20 mouse cellular contexts compared by ENCODE assay signal in the genomic region with DNA sequence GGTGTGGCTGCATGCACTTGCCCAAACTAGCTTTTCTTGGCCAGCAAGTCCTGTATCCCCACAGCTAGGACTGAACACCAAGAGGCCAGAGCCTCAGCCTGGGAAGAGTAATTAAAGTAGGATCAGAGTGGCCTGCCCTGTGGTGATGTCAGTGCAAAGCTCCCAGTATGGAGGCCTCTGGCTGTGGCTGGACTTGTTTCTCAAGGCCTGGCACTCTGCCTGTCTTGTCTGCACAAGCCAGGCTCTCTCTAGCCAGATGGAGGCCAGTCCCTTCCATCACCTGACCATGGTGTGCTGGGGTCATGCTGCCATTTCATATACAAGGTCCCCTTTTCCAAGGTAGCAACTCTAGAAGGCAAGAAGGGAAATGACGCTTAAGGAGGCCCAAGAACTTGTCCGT. TPM values are rescaled to one million over a fixed set of nuclear protein-coding genes. Genes with fewer than 3 reads are reported as not detected.
DNase-seq lines count a peak whose midpoint lies in the region; ATAC-seq and TF ChIP-seq lines count a peak whose summit lies in the region.
"Had no signal": no experiment of that assay in that cellular context is flagged by ENCODE, and none has a peak within 500 bp of the region (broad histone marks: within the 10 kb centered on the region; RNA-seq: fewer than 3 reads in every experiment).

No protein-coding gene starts in this region.

- H3K36me3 ChIP-seq in midbrain, postnatal 0 days (ENCODE audit: insufficient read depth, low read length) = no peaks in the 10 kb centered on the region
- no peaks in the 10 kb centered on the region for H3K36me3 ChIP-seq in midbrain, embryonic 13.5 days
- H3K36me3 ChIP-seq: heart, embryonic 13.5 days; limb, embryonic 15.5 days; neural tube, embryonic 15.5 days had no signal

- no peak overlapping the region for H3K4me2 ChIP-seq in midbrain, postnatal 0 days (ENCODE audit: low read depth, low read length, poor library complexity, severe bottlenecking)
- H3K4me2 ChIP-seq in midbrain, embryonic 13.5 days (replicated peaks) = no peak overlapping the region
- H3K4me2 ChIP-seq: heart, embryonic 13.5 days; limb, embryonic 15.5 days; neural tube, embryonic 15.5 days had no signal

- no peak for ATAC-seq in midbrain, postnatal 0 days (ENCODE audit: low FRiP score)
- no peak for ATAC-seq in midbrain, embryonic 13.5 days

- no peaks in the 10 kb centered on the region for H3K4me1 ChIP-seq in midbrain, postnatal 0 days (ENCODE audit: insufficient read depth, low read length)
- no peaks in the 10 kb centered on the region for H3K4me1 ChIP-seq in midbrain, embryonic 13.5 days (replicated peaks)
- H3K4me1 ChIP-seq: heart, embryonic 13.5 days; limb, embryonic 15.5 days; neural tube, embryonic 15.5 days had no signal

- TF ChIP-seq CTCF in midbrain, postnatal 0 days (IDR thresholded peaks at IDR 0.05) = no peak

- H3K4me3 ChIP-seq in midbrain, postnatal 0 days (ENCODE audit: low read depth, low read length) = no peak overlapping the region
- H3K4me3 ChIP-seq in midbrain, embryonic 13.5 days (replicated peaks) = no peak overlapping the region
- H3K4me3 ChIP-seq: erythroblast, embryonic 14.5 days; heart, embryonic 13.5 days; left cerebral cortex, adult 2 months; limb, embryonic 15.5 days; neural tube, embryonic 15.5 days had no signal

- no peak overlapping the region for H3K9ac ChIP-seq in midbrain, postnatal 0 days (replicated peaks; ENCODE audit: low read length, poor library complexity, severe bottlenecking)
- H3K9ac ChIP-seq in midbrain, embryonic 13.5 days (replicated peaks) = no peak overlapping the region
- H3K9ac ChIP-seq: heart, embryonic 13.5 days; limb, embryonic 15.5 days; neural tube, embryonic 15.5 days had no signal

- DNase-seq in adrenal gland, adult 2 months = peak; percentile 48
- no peak for DNase-seq in adrenal gland, postnatal 4 days (ENCODE audit: low spot score in 2 of 2)
- DNase-seq in midbrain, postnatal 0 days (ENCODE audit: low spot score) = peak; percentile 42
- peak; percentile 8 for DNase-seq in cerebellum, adult 18-20 months
- peak; percentile 8 for DNase-seq in urinary bladder, postnatal 25 days (ENCODE audit: low spot score)
- DNase-seq in T-cell, adult 2 months (ENCODE audit: low spot score) = no peak
- no peak for DNase-seq in kidney, adult 9 months
- DNase-seq: gastrocnemius, postnatal 36 days; kidney, adult 2 months; lung, adult 2 months; right cerebral cortex, postnatal 14 days had no signal

- no peak overlapping the region for H3K27ac ChIP-seq in midbrain, postnatal 0 days (ENCODE audit: low read depth, low read length)
- H3K27ac ChIP-seq in midbrain, embryonic 13.5 days = no peak overlapping the region
- H3K27ac ChIP-seq: heart, embryonic 13.5 days; left cerebral cortex, adult 2 months; limb, embryonic 15.5 days; neural tube, embryonic 15.5 days had no signal

- H3K27me3 ChIP-seq in midbrain, postnatal 0 days (ENCODE audit: insufficient read depth, low read length) = no peaks in the 10 kb centered on the region
- no peaks in the 10 kb centered on the region for H3K27me3 ChIP-seq in midbrain, embryonic 13.5 days
- H3K27me3 ChIP-seq: heart, embryonic 13.5 days; limb, embryonic 15.5 days; neural tube, embryonic 15.5 days had no signal

- H3K9me3 ChIP-seq in midbrain, postnatal 0 days (ENCODE audit: low read length) = no peaks in the 10 kb centered on the region
- no peaks in the 10 kb centered on the region for H3K9me3 ChIP-seq in midbrain, embryonic 13.5 days
- H3K9me3 ChIP-seq: heart, embryonic 13.5 days; limb, embryonic 15.5 days; neural tube, embryonic 15.5 days had no signal

- 91% methylated on average over 2 of the region's 2 CpGs for WGBS in midbrain, postnatal 0 days
- WGBS in midbrain, embryonic 13.5 days = 84% methylated on average over 2 of the region's 2 CpGs

RNA-seq across cellular contexts. Expression of a gene that starts 51.0 kb away (rescaled TPM):
- total RNA-seq in adrenal gland, adult 2 months (2021) = 1 to 10 TPM; 3.5 to 4.6 TPM
- 2.2 and 2.4 TPM in 2 replicates for polyA plus RNA-seq in adrenal gland, adult 2 months (2012; rRNA removed)
- total RNA-seq in adrenal gland, postnatal 4 days (2021) = 1 to 10 TPM; 4.6 to 6.0 TPM
- 72.7 and 87.7 TPM in 2 replicates for total RNA-seq in midbrain, postnatal 0 days (2014; rRNA removed)
- polyA plus RNA-seq in midbrain, postnatal 0 days (2015; fragmentation: Nextera tagmentation; extraction: Ambion mirVana) = 23.6 and 25.7 TPM in 2 replicates
- polyA plus RNA-seq in midbrain, embryonic 13.5 days (2015; fragmentation: Nextera tagmentation; extraction: Ambion mirVana) = 4.6 and 4.7 TPM in 2 replicates
- total RNA-seq: gastrocnemius, postnatal 36 days; hematopoietic stem cell, adult 5-6 weeks; megakaryocyte, adult 5-6 weeks had no signal
- polyA plus RNA-seq: erythroblast, embryonic 14.5 days; large intestine, adult 2 months had no signal

Comparison
In these comparisons a context has a peak if more than half of its experiments do, and no peak if none do; other contexts are left out.
1. DNase-seq: peak in adrenal gland, adult 2 months (single experiment), midbrain, postnatal 0 days (single experiment), cerebellum, adult 18-20 months (2 of 2) and urinary bladder, postnatal 25 days (single experiment); none in adrenal gland, postnatal 4 days (0 of 2), T-cell, adult 2 months (single experiment) and kidney, adult 9 months (single experiment).
2. RNA of a gene that starts 51.0 kb away (total RNA-seq): 72.7 to 87.7 TPM in midbrain, postnatal 0 days; 4.6 to 6.0 TPM in adrenal gland, postnatal 4 days and 3.5 to 4.6 TPM in adrenal gland, adult 2 months; every median in the first group is over 10 times any median in the second.